Mouse (Mus musculus) CH12.LX (cell line): Measurements from ENCODE around the gene Gabpb2. TPM values are rescaled to one million over a fixed set of nuclear protein-coding genes. Genes with fewer than 3 reads are reported as not detected.

Source experiments
- DNase-seq: peaks from one replicate; pipeline ENCODE4 v3.0.0-alpha.2; 2013; ENCODE audit errors: extremely low read depth
- H3K27ac ChIP-seq: 2 replicates; pipeline ENCODE4 v1.5.1; 2012; ENCODE audit warnings: low read depth, mild to moderate bottlenecking, control low read depth, moderate library complexity; ENCODE audit not compliant: insufficient read depth
- H3K27me3 ChIP-seq: replicated peaks from 2 replicates; pipeline ENCODE3; 2012; ENCODE audit warnings: inconsistent platforms
- H3K36me3 ChIP-seq, 2 experiments: replicated peaks in 1 of 2; 2 replicates each; pipeline versions ENCODE3 to v1.6.1; 2012; ENCODE audit warnings: inconsistent platforms in 1 of 2, low read length in 1 of 2, mild to moderate bottlenecking in 1 of 2, mixed read lengths in 1 of 2, moderate library complexity in 1 of 2; ENCODE audit not compliant: control insufficient read depth in 1 of 2, insufficient read depth in 1 of 2
- H3K4me1 ChIP-seq, 2 experiments: 2 replicates each; pipeline ENCODE4 v1.6.1; 2012; ENCODE audit warnings: inconsistent platforms in 1 of 2, moderate library complexity in 1 of 2; ENCODE audit not compliant: insufficient read depth in 2 of 2, control insufficient read depth in 1 of 2
- H3K4me2 ChIP-seq: 2 replicates; pipeline ENCODE4 v1.6.1; 2012; ENCODE audit warnings: low read depth, mild to moderate bottlenecking, control low read depth; ENCODE audit not compliant: poor library complexity, insufficient read depth, severe bottlenecking
- H3K4me3 ChIP-seq, 3 experiments: fragments of 150-350 bp in 1 of 3; sonication (generic) in 1 of 3; replicated peaks in 1 of 3; 2 replicates each; pipeline versions ENCODE3 to v1.5.1; 2011 to 2012; ENCODE audit warnings: low read depth in 2 of 3, low read length in 2 of 3, mild to moderate bottlenecking in 2 of 3, moderate library complexity in 2 of 3, control low read depth in 1 of 3, improper control_type of control experiment in 1 of 3, inconsistent platforms in 1 of 3, mixed read lengths in 1 of 3; ENCODE audit not compliant: poor library complexity in 1 of 3
- H3K79me2 ChIP-seq: replicated peaks from 2 replicates; pipeline ENCODE4 v1.6.1; 2012; ENCODE audit warnings: mild to moderate bottlenecking, moderate library complexity; ENCODE audit not compliant: control insufficient read depth, poor library complexity, insufficient read depth, severe bottlenecking; ENCODE audit errors: extremely low read depth
- H3K9ac ChIP-seq: 2 replicates; pipeline ENCODE4 v1.6.1; 2012; ENCODE audit warnings: low read depth, mild to moderate bottlenecking, control low read depth, moderate library complexity; ENCODE audit not compliant: insufficient read depth
- H3K9me3 ChIP-seq: replicated peaks from 2 replicates; pipeline ENCODE3; 2012; ENCODE audit warnings: low read length, inconsistent platforms, mixed read lengths
- BHLHE40 ChIP-seq: IDR thresholded peaks from 2 replicates; pipeline ENCODE4 v1.6.1; 2011; ENCODE audit warnings: mild to moderate bottlenecking, low read depth, low read length, improper control_type of control experiment
- CHD1 ChIP-seq: IDR thresholded peaks from 2 replicates; pipeline ENCODE4 v1.6.1; 2012; ENCODE audit warnings: low read depth, low read length, improper control_type of control experiment, inconsistent platforms
- CHD2 ChIP-seq: IDR thresholded peaks from 2 replicates; pipeline ENCODE4 v1.6.1; 2011; ENCODE audit warnings: low read length, improper control_type of control experiment
- CTCF ChIP-seq, 2 experiments: IDR thresholded peaks in 1 of 2; conservative IDR thresholded peaks in 1 of 2; 2 replicates each; pipeline ENCODE4 v1.5.1; 2011 to 2012; ENCODE audit warnings: low read depth in 2 of 2, low read length in 2 of 2, improper control_type of control experiment in 1 of 2, inconsistent platforms in 1 of 2, mild to moderate bottlenecking in 1 of 2, moderate library complexity in 1 of 2
- E2F4 ChIP-seq: IDR thresholded peaks from 2 replicates; pipeline ENCODE4 v1.6.1; 2011; ENCODE audit warnings: low read depth, low read length, improper control_type of control experiment; ENCODE audit not compliant: insufficient replicate concordance
- ELF1 ChIP-seq: IDR thresholded peaks from 2 replicates; pipeline ENCODE4 v1.6.1; 2014; ENCODE audit warnings: low read depth, mild to moderate bottlenecking, inconsistent platforms, low read length, improper control_type of control experiment
- EP300 ChIP-seq: IDR thresholded peaks from 2 replicates; pipeline ENCODE4 v1.6.1; 2011; ENCODE audit warnings: low read length, improper control_type of control experiment
- ETS1 ChIP-seq: conservative IDR thresholded peaks from 2 replicates; pipeline ENCODE4 v1.6.1; 2012; ENCODE audit warnings: low read depth, mild to moderate bottlenecking, inconsistent platforms, low read length, improper control_type of control experiment, moderate library complexity
- GABPA ChIP-seq: IDR thresholded peaks from 2 replicates; pipeline ENCODE4 v1.6.1; 2012; ENCODE audit warnings: low read depth, low read length, improper control_type of control experiment, inconsistent platforms; ENCODE audit not compliant: insufficient replicate concordance
- HCFC1 ChIP-seq: IDR thresholded peaks from 2 replicates; pipeline ENCODE4 v1.6.1; 2012; ENCODE audit warnings: low read depth, mild to moderate bottlenecking, inconsistent platforms, low read length, improper control_type of control experiment
- IRF4 ChIP-seq: IDR thresholded peaks from 2 replicates; pipeline ENCODE4 v1.6.1; 2014; ENCODE audit warnings: low read depth, mild to moderate bottlenecking, inconsistent platforms, low read length, improper control_type of control experiment
- JUN ChIP-seq: IDR thresholded peaks from 2 replicates; pipeline ENCODE4 v1.6.1; 2011; ENCODE audit warnings: low read depth, mild to moderate bottlenecking, low read length, improper control_type of control experiment, moderate library complexity; ENCODE audit not compliant: insufficient read depth
- JUND ChIP-seq: conservative IDR thresholded peaks from 2 replicates; pipeline ENCODE4 v1.6.1; 2011; ENCODE audit warnings: low read depth, low read length, improper control_type of control experiment
- KAT2A ChIP-seq: IDR thresholded peaks from 2 replicates; pipeline ENCODE4 v1.6.1; 2012; ENCODE audit warnings: low read length, improper control_type of control experiment, inconsistent platforms; ENCODE audit not compliant: insufficient replicate concordance
- MAFK ChIP-seq: IDR thresholded peaks from 2 replicates; pipeline ENCODE4 v1.6.1; 2011; ENCODE audit warnings: low read length, improper control_type of control experiment; ENCODE audit not compliant: insufficient replicate concordance
- MAX ChIP-seq: IDR thresholded peaks from 2 replicates; pipeline ENCODE4 v1.6.1; 2011; ENCODE audit warnings: low read length, improper control_type of control experiment
- MAZ ChIP-seq: IDR thresholded peaks from 2 replicates; pipeline ENCODE4 v1.6.1; 2012; ENCODE audit warnings: low read depth, mild to moderate bottlenecking, inconsistent platforms, low read length, improper control_type of control experiment, moderate library complexity
- MEF2A ChIP-seq: IDR thresholded peaks from 2 replicates; pipeline ENCODE4 v1.6.1; 2014; ENCODE audit warnings: low read depth, mild to moderate bottlenecking, inconsistent platforms, low read length, improper control_type of control experiment, borderline replicate concordance
- MXI1 ChIP-seq: IDR thresholded peaks from 2 replicates; pipeline ENCODE4 v1.6.1; 2011; ENCODE audit warnings: mild to moderate bottlenecking, low read depth, low read length, improper control_type of control experiment
- MYC ChIP-seq: IDR thresholded peaks from 2 replicates; pipeline ENCODE4 v1.6.1; 2011; ENCODE audit warnings: low read depth, mild to moderate bottlenecking, improper control_type of control experiment, low read length
- NELFE ChIP-seq: IDR thresholded peaks from 2 replicates; pipeline ENCODE4 v1.6.1; 2011; ENCODE audit warnings: low read depth, low read length, improper control_type of control experiment
- NRF1 ChIP-seq: IDR thresholded peaks from 2 replicates; pipeline ENCODE4 v1.6.1; 2014; ENCODE audit warnings: low read depth, mild to moderate bottlenecking, inconsistent platforms, low read length, improper control_type of control experiment, moderate library complexity
- PAX5 ChIP-seq: IDR thresholded peaks from 2 replicates; pipeline ENCODE4 v1.6.1; 2012; ENCODE audit warnings: low read length, inconsistent platforms, mixed read lengths
- POLR2A ChIP-seq: IDR thresholded peaks from 2 replicates; pipeline ENCODE4 v1.6.1; 2011; ENCODE audit warnings: low read depth, mild to moderate bottlenecking, improper control_type of control experiment, low read length
- POLR2AphosphoS2 ChIP-seq: IDR thresholded peaks from 2 replicates; pipeline ENCODE4 v1.6.1; 2011; ENCODE audit warnings: low read depth, low read length, improper control_type of control experiment
- RAD21 ChIP-seq: IDR thresholded peaks from 2 replicates; pipeline ENCODE4 v1.6.1; 2011; ENCODE audit warnings: low read depth, mild to moderate bottlenecking, low read length, improper control_type of control experiment, moderate library complexity
- RCOR1 ChIP-seq: conservative IDR thresholded peaks from 2 replicates; pipeline ENCODE4 v1.6.1; 2012; ENCODE audit warnings: low read depth, mild to moderate bottlenecking, inconsistent platforms, low read length, improper control_type of control experiment
- SIN3A ChIP-seq: IDR thresholded peaks from 2 replicates; pipeline ENCODE4 v1.6.1; 2012; ENCODE audit warnings: low read length, improper control_type of control experiment, inconsistent platforms
- SMC3 ChIP-seq: IDR thresholded peaks from 2 replicates; pipeline ENCODE4 v1.6.1; 2011; ENCODE audit warnings: low read depth, low read length, improper control_type of control experiment
- TBP ChIP-seq: conservative IDR thresholded peaks from 2 replicates; pipeline ENCODE4 v1.6.1; 2011; ENCODE audit warnings: low read depth, low read length, improper control_type of control experiment
- TCF12 ChIP-seq: IDR thresholded peaks from 2 replicates; pipeline ENCODE4 v1.6.1; 2014; ENCODE audit warnings: low read depth, mild to moderate bottlenecking, inconsistent platforms, low read length, improper control_type of control experiment
- UBTF ChIP-seq: IDR thresholded peaks from 2 replicates; pipeline ENCODE4 v1.6.1; 2012; ENCODE audit warnings: low read depth, mild to moderate bottlenecking, inconsistent platforms, low read length, improper control_type of control experiment, moderate library complexity
- USF1 ChIP-seq: IDR thresholded peaks from 2 replicates; pipeline ENCODE4 v1.6.1; 2014; ENCODE audit warnings: low read depth, mild to moderate bottlenecking, inconsistent platforms, low read length, improper control_type of control experiment
- USF2 ChIP-seq: conservative IDR thresholded peaks from 2 replicates; pipeline ENCODE4 v1.6.1; 2011; ENCODE audit warnings: low read depth, low read length, improper control_type of control experiment
- ZC3H11A ChIP-seq: IDR thresholded peaks from 2 replicates; pipeline ENCODE4 v1.6.1; 2012; ENCODE audit warnings: low read depth, mild to moderate bottlenecking, inconsistent platforms, low read length, improper control_type of control experiment
- ZKSCAN1 ChIP-seq: IDR thresholded peaks from 2 replicates; pipeline ENCODE4 v1.6.1; 2012; ENCODE audit warnings: low read depth, inconsistent platforms, low read length, improper control_type of control experiment, borderline replicate concordance
- ZMIZ1 ChIP-seq: IDR thresholded peaks from 2 replicates; pipeline ENCODE4 v1.6.1; 2012; ENCODE audit warnings: low read depth, mild to moderate bottlenecking, inconsistent platforms, low read length, improper control_type of control experiment
- ZNF384 ChIP-seq: IDR thresholded peaks from 2 replicates; pipeline ENCODE4 v1.6.1; 2012; ENCODE audit warnings: low read depth, low read length, improper control_type of control experiment, inconsistent platforms
- dilution Hi-C: fragments of 300-500 bp; cut with MboI; formaldehyde crosslinking; loops from 2 replicates; pipeline ENCODE4 v1.14.3; 2020; ENCODE audit warnings: low sequenced_read_pairs; ENCODE audit not compliant: extremely low pct_unique_long_range_greater_than_20kb, extremely low pct_ligation_motif_present
- in situ Hi-C: fragments of 300-500 bp; cut with MboI; formaldehyde crosslinking; loops from 3 replicates; pipeline ENCODE4 v1.14.3; 2019; ENCODE audit warnings: low sequenced_read_pairs, low pct_ligation_motif_present, low pct_unique_long_range_greater_than_20kb, mixed read lengths
- polyA plus RNA-seq: library from polyadenylated mRNA; unstranded; fragments of >175 nt; gene quantifications from 2 replicates; pipeline ENCODE4 v1.2.1, GENCODE M21; 2012; ENCODE audit warnings: low read depth; ENCODE audit not compliant: insufficient read length
- total RNA-seq, 2 experiments: library from RNA; depleted of rRNA; stranded (reverse); fragments of 300-350 nt in 1 of 2; fragments of >200 nt in 1 of 2; gene quantifications; 2 replicates each; pipeline ENCODE4 v1.2.3; 2012 to 2014

The Gabpb2 gene
- total and polyA plus RNA-seq, 3 experiments = 14.7 to 20.6 (median 16.6) TPM

- peak; percentile 83 for DNase-seq
- H3K27ac ChIP-seq = peak within 1 kb of the TSS; percentile 81
Observed at GRCm38 (mm10) chr3:95141952-95142616, 75.6 kb downstream of the Gabpb2 start, which contains the start of gene Tnfaip8l2. Gene Tnfaip8l2, minus strand, starts transcription at chr3:95142360.

DNA sequence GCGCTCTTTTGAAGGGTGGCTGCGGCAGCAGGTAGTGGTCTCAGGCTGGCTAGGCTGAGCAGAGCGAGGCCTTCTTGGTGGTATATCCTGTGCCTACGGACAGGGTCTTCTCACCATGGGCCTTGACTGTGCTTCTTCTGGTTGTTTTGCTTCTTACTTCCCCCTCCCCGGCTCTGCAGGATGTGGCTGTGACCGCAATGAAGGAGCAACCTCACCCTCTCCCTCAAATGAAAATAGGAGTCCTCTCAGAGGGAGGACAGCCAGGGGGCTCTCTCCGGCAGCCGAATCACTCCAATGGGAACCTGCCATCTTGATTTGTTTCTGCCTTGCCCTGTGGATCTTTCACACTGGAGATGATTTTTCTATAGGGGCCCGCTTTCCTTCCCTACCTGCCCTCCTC, 76.2 kb downstream of the Gabpb2 start:
- Histone ChIP-seq H3K36me3 (peaks cover 19 to 22% of the 10 kb centered on the region in 2 experiments), H3K4me3 (peak overlapping the region; percentile 51 to 65 (median 61)), H3K9me3 (no peaks in the 10 kb centered on the region), H3K4me1 (peaks cover 15 to 35% of the 10 kb centered on the region in 2 experiments), H3K79me2 (peaks cover 5% of the 10 kb centered on the region), H3K27me3 (no peaks in the 10 kb centered on the region), H3K4me2 (peak overlapping the region; percentile 69), H3K27ac (peak overlapping the region; percentile 81), H3K9ac (peak overlapping the region; percentile 72)
- in situ Hi-C loops (loop anchor here (10.0 kb wide), 1 partner anchor 73 kb away; the partner anchor contains the start of gene Gabpb2), dilution Hi-C loops (no loop called here)
- DNase-seq = peak; percentile 65
- 0 out of 2 replicates have a peak, but pooled peaks have one; percentile 30 for TF ChIP-seq MAZ
- no peak for TF ChIP-seq MAFK
- no peak for TF ChIP-seq PAX5
- TF ChIP-seq TBP = peak; percentile 85
- TF ChIP-seq ZMIZ1 = no peak
- 0 out of 2 replicates have a peak, but pooled peaks have one; percentile 20 for TF ChIP-seq TCF12
- no peak for TF ChIP-seq USF2
- no peak; the same call in 1 of the 2 replicates for TF ChIP-seq HCFC1
- TF ChIP-seq JUN = no peak
- TF ChIP-seq POLR2A = no peak
- no peak for TF ChIP-seq POLR2AphosphoS2
- no peak for TF ChIP-seq RAD21
- TF ChIP-seq BHLHE40 = no peak
- no peak for TF ChIP-seq CHD1
- peak; percentile 40 for TF ChIP-seq SIN3A

More at GRCm38 (mm10) chr3:95141952-95142616, 75.6 kb downstream of the Gabpb2 start, which contains the start of gene Tnfaip8l2:
- H3K79me2 ChIP-seq = 0 out of 2 replicates have a peak, but pooled peaks cover 2% of the 10 kb centered on the region
- no peaks in the 10 kb centered on the region for H3K27me3 ChIP-seq
- peak within 1 kb of the TSS; percentile 69 for H3K4me2 ChIP-seq
- peak within 1 kb of the TSS; percentile 72 for H3K9ac ChIP-seq
- H3K4me3 ChIP-seq = peak within 1 kb of the TSS; percentile 51 to 65 (median 61)
- no peaks in the 10 kb centered on the region for H3K9me3 ChIP-seq
- peaks cover 19 to 20% of the 10 kb centered on the region in 2 experiments for H3K36me3 ChIP-seq
- peaks cover 11 to 29% of the 10 kb centered on the region in 2 experiments for H3K4me1 ChIP-seq
- TF ChIP-seq ZNF384 (0 out of 2 replicates have a peak, but pooled peaks have one; percentile 18), NRF1 (0 out of 2 replicates have a peak, but pooled peaks have one; percentile 22), CHD2 (no peak), ELF1 (peak; percentile 48; the same call in 1 of the 2 replicates), MAX (0 out of 2 replicates have a peak, but pooled peaks have one; percentile 44), ZC3H11A (no peak), SMC3 (no peak), CTCF (conservative IDR thresholded peaks at IDR 0.05 in 1 of 2, IDR thresholded peaks at IDR 0.05 in 1 of 2; ENCODE audit: low read depth in 2 of 2, low read length in 2 of 2) (no peak), CHD1 (no peak), RAD21 (no peak), E2F4 (no peak), BHLHE40 (no peak), TCF12 (peak; percentile 61), USF1 (no peak), MEF2A (no peak), UBTF (no peak; the same call in none of the 2 replicates), RCOR1 (0 out of 2 replicates have a peak, but pooled peaks have one; percentile 27), ZMIZ1 (no peak), SIN3A (peak; percentile 76; the same call in 1 of the 2 replicates), ETS1 (no peak), IRF4 (no peak), MXI1 (peak; percentile 23; the same call in 1 of the 2 replicates), JUND (no peak), POLR2AphosphoS2 (no peak), MAFK (no peak), HCFC1 (peak; percentile 47; the same call in 1 of the 2 replicates), MAZ (peak; percentile 65; the same call in 1 of the 2 replicates), PAX5 (no peak), USF2 (no peak), ZKSCAN1 (no peak), TBP (0 out of 2 replicates have a peak, but pooled peaks have one; percentile 19), POLR2A (peak; percentile 86), JUN (no peak), KAT2A (0 out of 2 replicates have a peak, but pooled peaks have one; percentile 45), EP300 (peak; percentile 21; the same call in 1 of the 2 replicates), GABPA (no peak), NELFE (peak; percentile 67), MYC (no peak)
- TF ChIP-seq, all 38 proteins: peak for 15
- dilution Hi-C loops (no loop called here), in situ Hi-C loops (loop anchor here (10.0 kb wide), 1 partner anchor 73 kb away; the partner anchor contains the start of gene Gabpb2)
